Mouse (Mus musculus): ENCODE data around the gene Nexn.
"Not testable (repeated sequence)": the region's sequence is repeated elsewhere in the genome, so short reads cannot be mapped to it uniquely, and the experiment has no call there.

The Nexn gene

DNA sequence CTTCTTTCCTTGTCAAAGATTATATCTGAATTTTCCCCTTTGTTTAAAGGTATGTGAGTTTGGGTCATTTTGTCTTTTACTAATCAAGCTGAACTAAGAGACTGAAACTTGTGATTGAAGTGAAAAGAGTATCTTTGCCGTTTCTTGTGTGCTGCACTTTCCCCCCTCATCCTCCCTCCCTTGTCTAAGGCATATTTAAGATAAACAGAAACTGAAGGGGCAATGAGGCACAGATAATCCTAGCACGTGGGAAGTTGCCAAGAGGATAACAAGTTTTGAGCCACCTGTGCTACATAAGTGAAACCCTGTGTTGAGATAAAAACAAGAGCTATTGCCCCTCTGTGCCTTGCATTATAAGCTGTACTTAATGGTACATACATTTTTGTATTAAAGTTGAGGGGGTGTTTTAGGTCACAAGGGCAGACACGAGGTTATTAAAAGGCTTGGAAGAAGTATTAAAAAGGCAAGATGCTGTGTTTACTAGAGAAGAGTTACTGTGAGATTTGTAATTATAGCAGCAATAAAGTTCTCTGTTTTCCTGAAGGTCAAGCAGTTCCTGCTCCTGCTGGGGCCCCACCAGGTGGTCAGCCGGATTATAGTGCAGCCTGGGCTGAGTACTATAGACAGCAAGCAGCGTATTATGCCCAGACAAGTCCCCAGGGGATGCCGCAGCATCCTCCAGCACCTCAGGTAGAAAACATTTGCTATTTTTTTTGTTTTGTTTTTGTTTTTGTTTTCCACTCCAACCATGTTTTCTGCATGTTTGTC is 34.6 kb downstream of the Nexn start:
- DNase-seq = no peak

DNA sequence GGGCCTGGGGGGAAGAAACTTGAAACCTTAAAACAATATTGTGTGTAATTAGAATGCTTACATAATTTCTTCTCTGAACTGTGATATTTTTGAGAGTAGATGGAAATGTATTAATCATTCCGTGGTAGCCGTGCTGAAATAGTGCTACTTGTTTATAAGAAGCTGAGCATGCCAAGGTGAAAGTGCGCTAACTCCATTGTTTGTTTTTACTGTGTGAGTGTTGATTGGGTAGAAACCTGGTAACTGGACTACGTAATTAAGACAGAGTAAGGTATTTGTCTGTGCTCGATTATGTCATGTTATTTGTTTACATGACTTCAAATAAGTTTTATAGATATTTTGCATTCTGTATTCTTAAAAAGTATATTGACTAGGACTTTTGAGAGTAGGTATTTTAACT is 36.9 kb downstream of the Nexn start:
- no peak for DNase-seq

- DNase-seq = no peak
Measured at GRCm38 (mm10) chr3:152228843-152229242, 37.3 kb downstream of the Nexn start.

DNA sequence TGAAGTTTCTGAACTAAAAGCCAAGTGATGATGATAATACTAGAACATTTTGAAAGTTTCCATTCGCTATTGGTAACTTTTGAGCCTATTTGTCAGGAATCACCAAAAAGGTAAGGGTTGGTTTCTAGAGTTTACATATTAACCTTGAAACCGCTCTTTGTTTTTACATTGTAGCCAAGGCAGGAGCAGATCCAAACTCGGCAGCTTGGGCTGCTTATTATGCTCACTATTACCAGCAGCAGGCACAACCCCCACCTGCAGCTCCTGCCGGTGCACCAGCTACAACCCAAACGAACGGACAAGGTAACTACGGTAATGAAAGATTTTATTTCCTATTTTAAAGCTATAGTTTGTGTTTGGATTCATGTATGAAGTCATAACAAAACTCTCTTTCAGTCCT is 40.2 kb downstream of the Nexn start:
- DNase-seq = no peak

GRCm38 (mm10) chr3:152224918-152225317 is 41.2 kb downstream of the Nexn start:
- DNase-seq = no peak

DNA sequence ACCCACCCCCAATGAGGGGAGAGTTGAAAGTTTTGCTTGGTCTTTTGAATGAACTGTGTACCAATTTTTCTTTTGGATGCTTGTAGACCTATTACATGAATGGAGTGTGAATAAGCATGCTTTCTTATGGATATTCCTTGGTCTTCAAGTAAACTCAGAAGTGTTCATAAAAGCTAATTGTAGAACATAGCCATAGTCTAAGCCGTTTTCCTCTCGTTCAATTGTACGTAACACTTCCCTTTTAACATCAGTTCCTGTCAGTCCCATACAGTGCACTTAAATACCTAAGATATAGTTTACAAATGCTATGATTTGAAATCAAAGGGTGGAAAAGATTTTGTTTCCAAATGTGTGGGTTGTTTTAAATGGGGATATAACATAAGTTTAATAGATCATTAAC is 52.7 kb downstream of the Nexn start:
- no peak for DNase-seq

- peak; percentile 18 for DNase-seq
Measured at GRCm38 (mm10) chr3:152211731-152212279, 54.3 kb downstream of the Nexn start.

DNA sequence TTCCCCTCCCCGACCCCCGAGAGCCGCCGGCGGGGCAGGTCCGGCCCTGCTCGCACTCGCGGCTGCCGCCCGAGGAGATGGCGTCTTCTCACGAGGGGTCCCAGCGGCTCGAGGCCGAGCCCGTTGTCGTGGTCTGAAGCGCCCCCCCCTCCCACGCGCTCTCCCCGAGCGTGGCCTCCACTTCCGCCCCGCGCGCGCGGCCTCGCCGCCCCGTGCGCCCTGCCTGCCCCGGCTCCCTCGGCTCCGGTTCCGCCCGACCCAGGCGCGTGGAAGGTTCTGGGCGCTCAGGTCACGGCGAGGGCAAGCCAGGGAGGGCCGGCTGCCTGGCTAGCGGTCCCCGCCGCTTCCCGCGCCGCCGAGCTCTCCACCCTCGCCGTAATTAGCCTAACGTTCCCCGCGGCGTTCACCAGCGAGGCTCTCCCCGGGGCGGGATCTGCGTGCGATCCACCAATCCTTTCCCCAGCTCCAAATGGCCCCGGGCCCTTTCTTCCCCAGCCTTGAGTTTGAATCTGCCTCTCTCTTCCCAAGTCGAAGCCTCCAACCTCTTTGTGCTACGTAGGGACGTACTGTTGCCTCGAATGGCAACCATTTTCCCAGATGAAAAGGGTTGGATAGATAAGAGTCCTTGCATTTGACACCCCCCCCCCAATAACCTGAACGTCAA is 55.3 kb downstream of the Nexn start:
- DNase-seq = peak; percentile 65

DNA sequence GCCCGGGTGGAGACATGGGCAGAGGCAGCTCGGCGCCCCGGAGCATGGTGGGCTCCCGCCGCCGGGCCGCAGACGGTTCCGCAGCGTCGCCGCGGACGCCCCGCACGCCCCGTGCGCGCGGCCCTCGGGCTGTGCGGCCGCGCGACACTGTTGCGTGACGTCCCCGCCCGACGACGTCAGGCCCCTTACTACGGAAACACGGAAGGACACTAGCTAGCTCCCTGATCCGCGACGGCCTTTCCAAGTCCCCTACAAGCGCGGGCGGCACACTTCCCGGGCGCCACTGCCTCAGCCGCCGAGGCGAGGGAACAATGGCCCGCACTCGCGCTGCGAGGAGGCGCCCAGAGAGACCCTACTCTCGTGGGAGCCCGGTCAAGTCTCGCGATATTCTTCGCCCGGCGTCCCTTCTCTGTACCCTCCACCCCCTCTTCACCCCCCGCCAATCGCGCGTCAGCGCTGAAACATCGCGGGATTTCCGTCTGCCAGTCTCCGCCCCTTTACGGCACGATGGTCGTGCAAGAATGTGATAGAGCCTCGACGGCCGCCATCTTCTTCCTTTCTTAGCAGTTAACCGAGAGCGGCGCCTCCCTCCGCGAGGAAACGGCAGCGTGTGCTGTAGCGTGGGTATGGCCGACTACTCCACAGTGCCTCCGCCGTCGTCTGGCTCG is 56.0 kb downstream of the Nexn start, which contains the start of the genes Dnajb4 and Fubp1:
Gene Dnajb4, minus strand, starts transcription at position 336 of the 668 bp plus-strand sequence.
Gene Fubp1, plus strand, starts transcription at position 456 of the 668 bp plus-strand sequence.
- peak; percentile 100 for DNase-seq

DNA sequence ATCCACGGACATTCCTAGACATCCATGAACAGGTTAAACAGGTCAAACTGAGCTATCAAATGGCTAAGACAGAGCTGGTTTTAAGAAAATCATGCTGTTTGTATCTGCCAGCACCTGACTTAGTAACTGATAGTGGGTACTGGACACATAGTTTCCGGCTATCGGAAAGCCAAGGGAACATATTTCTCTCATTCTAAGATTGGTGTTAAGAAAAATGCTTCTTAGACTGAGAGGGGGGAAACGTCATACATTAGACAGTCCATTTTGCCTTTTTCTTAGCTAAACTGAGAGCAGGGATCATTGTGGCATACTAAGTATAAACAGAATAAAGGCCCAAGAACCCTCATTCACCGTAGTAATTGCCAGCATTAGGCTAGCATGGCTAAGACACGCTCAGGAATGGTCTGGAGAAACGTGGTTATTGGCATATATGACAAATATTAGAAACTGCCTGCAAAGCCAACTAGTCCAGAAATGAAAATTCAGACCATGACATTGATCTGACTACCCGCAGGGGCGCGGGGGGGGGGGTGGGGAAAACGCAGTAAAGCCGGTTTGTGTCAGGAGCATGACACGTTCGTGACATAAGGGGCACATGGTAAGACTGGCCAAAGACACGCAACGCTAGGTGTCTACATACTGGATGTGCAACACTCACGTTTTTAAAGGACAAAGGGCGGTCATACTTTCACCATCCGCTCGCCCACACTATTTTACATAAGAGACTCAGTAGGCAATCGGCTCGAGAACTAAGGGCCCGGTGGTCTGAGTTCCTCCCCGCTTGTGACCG is 56.8 kb downstream of the Nexn start:
- peak; percentile 68 for DNase-seq

DNA sequence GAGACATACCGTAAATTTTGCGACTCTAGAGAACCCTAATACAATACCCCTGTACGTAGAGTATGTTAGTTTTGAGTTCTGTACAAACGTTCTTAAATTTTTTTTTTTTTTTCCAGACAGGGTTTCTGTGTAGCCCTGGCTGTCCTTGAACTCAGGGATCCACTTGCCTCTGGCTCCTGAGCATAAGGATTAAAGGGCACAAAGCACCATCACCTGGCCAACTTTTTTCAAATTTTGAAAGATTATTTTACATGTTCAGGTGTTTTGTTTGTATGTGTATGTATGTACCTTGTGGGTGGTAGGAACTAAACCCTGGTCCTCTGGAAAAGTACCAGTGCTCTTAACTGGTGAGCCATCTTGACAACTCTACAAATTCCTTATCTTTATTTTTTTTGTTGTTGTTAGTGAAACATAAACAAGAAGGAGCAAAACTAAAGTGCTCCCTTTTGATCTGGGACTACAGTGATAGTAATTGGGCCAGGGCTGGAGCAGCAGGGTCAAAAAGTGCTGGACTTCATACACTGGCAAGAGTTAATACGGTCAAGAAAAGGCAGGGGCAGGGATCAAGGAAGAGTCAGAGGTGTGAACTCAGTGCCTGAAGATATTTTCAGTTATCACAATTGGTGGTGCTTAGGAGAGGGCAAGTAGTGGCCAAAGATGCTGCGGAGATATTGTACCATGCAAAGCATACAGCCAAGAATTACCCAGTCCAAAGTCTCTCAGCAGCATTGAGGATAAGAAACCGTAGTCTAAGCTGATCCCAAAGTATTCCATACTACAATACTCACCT is 57.9 kb downstream of the Nexn start:
- DNase-seq = no peak

- no peak for DNase-seq
Measured at GRCm38 (mm10) chr3:152207156-152207555, 59.0 kb downstream of the Nexn start.

- no peak for DNase-seq
Measured at GRCm38 (mm10) chr3:152204577-152204976, 61.6 kb downstream of the Nexn start.

- DNase-seq = no peak
Measured at GRCm38 (mm10) chr3:152203996-152204395, 62.2 kb downstream of the Nexn start.

DNA sequence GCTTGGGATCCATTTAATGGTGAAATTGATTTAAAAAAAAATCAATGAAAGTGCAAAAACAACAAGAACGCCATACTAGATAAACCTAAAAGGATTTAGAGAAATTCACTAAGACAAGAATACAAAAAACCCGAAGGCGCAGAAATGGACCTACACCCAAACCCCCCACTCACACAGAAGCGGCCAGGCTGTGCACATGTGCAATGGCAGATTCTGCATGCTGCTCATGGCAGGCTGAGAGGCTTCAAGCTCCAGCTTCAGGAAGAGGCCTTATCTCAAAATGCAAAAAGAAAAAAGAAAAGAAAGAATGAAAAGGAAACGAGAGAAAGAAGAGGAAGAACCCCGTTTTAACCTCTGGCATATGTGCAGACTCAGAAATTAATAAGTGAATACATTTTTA is 62.7 kb downstream of the Nexn start:
- no peak for DNase-seq

GRCm38 (mm10) chr3:152202942-152203341 is 63.2 kb downstream of the Nexn start:
- no peak for DNase-seq

DNA sequence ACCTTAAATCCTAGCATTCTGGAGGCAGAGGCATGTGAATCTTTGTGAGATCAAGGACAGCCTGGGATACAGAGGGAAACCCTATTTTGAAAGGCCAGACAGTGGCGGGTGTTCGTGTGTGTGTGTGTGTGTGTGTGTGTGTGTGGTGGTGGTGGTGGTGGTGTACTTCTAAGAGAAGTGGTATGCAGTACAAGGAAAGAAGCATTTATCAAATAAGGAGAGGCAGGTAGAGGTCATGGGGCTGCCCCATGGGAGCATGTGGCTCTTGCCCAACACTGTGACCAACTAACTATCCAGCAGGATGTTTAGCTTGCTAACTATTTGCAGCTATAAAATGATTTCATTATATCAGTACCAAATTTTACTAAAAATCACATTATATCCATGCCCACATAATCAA is 64.5 kb downstream of the Nexn start:
- no peak for DNase-seq

GRCm38 (mm10) chr3:152201181-152201580 is 65.0 kb downstream of the Nexn start:
- no peak for DNase-seq

- DNase-seq = no peak
Measured at GRCm38 (mm10) chr3:152199125-152199524, 67.0 kb downstream of the Nexn start.

- DNase-seq = not testable (repeated sequence)
Measured at GRCm38 (mm10) chr3:152197246-152197645, 68.9 kb downstream of the Nexn start.

- DNase-seq = peak; percentile 96
Measured at GRCm38 (mm10) chr3:152193635-152194097, 72.5 kb downstream of the Nexn start.

DNA sequence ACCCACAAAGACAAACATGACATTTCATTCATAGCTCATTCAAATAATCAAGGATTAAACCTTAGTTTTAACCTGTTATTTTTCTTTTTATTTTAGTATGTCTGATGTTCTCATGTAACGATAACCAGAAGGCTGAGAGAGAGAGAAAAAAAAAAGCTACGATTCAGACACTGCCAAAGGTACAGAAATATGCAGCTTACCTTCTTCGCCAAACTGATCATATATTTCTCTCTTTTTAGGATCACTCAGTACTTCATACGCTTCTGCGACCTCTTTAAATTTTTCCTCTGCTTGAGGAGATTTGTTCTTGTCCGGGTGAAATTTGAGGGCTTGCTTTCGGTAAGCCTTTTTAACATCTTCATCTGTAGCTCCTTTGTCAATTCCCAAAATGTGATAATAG is 73.0 kb downstream of the Nexn start:
- DNase-seq = no peak
